Mouse (Mus musculus): ENCODE results near the gene Edar.

The Edar gene

DNA sequence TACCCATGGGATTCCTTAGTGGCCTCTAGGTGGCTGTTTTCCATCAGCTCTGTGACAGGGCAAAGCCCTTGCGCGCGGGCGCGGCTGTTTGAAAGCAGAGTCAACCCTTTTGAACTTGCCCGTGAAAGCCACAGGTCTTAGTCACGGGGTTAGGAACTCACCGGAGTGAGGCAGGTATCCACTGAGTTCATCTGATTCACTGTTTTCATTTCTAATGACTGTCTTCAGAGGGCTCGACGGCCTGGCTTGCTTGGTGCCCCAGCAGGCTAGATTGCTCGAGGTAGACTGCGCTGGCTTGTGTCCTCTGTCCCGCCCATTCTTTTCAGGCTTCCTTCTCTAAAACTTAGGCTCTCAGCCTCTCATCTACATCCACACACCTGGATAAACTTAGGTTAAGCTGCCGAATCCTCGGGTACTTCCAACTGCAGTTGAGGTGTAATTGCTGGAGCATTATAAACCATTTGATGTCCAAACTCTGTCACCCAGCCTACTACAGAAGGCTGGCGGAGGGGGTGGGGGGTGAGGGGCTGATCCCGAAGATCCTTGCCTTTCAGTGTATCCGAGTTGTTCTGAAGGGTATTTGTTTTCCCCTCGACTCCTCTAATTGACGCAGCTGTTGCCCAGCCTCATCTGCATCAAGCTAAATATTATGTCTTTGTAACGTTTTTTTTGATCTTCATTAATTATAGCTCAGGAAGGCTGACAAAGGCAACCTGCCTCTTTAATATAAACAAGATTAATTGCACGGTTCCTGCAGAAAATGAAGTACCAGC is 24.0 kb downstream of the Edar start:
- DNase-seq (ENCODE audit: low spot score), result no peak

DNA sequence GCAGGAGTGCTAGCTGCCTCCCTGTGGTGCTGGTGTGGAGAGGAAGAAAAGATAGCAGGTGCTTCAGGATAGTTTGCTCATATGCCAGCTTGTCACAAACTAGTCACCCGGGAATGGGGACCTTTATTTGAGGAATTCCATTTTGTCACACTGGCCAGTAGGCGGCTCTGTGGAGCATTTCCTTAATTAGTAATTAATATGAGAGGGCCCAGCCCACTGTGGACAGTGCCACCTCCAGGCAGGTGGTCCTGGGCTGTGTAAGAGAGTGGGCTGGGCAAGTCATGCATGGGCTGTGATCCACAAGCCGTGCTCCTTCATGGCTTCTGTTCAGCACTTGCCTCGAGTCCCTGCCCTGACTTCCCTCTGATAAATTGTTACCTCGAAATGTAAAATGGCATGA is 26.7 kb downstream of the Edar start:
- no peak for DNase-seq (ENCODE audit: low spot score)

DNA sequence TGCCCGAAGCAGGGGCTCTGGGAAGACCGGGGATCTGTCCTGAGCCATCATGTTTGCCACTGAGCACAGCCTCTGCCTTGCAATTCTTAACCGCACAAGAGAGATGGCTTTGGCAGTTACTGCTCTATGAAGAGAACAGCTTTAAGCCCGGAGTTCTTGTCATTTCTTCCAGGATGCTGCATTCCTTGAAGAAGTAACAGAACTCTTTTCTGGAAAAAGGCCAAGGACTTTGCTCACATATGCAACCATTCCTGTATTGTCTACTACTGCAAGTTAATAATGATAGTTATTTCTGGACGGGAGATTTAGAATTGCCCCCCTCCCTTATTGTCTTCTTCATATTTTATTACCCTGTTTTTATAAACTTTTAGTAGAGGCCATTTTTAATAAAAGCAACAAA is 30.8 kb downstream of the Edar start:
- DNase-seq (ENCODE audit: low spot score), result no peak

DNA sequence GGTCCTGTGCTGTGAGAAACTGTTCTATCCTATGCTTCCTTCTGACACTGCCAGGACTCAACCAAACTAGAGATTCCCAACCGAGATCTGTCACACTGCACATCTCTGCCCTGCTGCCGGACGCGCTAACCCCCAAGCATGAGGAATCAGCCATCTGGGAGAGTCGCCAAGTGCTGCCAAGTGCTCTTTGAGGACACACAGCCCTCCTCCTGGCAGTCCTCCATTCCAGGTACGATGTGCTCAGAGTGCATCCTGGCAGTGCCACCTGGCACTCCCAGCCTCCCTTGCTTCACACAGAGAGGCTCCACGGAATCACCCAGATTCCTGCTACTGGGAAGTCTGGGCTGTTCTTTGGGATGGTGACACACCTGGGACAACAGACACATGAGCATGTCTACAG is 31.3 kb downstream of the Edar start:
- DNase-seq (ENCODE audit: low spot score), result no peak

DNA sequence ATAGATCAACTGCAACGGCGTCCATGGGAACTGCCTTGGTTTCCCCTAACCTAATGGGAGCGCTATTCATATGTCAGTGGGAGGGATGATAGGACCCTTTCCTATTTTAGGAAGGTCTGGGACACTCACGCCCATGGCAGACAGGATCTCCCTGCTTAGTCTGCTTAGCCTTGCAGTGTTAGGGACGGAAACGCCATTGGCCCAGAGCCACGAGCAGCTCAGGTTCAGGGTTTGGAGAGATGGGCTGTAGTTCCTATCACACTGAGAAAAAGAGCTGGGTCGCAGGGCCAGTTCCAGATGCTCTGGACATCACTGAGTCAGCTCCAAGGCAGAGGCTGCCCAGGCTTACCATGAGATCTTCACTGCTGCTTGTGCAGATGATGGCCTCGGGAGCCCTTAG is 32.5 kb downstream of the Edar start:
- DNase-seq (ENCODE audit: low spot score), result no peak

DNA sequence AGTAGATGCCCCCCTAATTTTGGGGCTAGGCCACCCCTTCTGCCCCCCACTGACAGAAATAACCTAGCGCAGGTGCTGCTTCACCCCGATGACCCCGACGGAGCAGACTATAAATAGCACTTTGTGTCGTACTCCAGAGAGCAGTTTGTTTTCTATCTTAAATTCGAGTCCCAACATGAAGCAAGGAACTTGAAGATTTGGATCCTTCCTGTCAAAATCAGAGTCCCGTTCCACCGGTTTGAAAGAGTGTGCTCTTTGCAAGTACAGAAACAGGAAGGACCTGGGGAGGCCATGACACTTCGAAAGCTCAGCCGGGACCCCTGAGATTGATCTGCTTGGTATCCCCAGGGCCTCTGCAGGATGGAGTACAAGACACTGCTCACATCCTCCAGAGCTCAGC is 33.8 kb downstream of the Edar start:
- DNase-seq (ENCODE audit: low spot score), result no peak

DNA sequence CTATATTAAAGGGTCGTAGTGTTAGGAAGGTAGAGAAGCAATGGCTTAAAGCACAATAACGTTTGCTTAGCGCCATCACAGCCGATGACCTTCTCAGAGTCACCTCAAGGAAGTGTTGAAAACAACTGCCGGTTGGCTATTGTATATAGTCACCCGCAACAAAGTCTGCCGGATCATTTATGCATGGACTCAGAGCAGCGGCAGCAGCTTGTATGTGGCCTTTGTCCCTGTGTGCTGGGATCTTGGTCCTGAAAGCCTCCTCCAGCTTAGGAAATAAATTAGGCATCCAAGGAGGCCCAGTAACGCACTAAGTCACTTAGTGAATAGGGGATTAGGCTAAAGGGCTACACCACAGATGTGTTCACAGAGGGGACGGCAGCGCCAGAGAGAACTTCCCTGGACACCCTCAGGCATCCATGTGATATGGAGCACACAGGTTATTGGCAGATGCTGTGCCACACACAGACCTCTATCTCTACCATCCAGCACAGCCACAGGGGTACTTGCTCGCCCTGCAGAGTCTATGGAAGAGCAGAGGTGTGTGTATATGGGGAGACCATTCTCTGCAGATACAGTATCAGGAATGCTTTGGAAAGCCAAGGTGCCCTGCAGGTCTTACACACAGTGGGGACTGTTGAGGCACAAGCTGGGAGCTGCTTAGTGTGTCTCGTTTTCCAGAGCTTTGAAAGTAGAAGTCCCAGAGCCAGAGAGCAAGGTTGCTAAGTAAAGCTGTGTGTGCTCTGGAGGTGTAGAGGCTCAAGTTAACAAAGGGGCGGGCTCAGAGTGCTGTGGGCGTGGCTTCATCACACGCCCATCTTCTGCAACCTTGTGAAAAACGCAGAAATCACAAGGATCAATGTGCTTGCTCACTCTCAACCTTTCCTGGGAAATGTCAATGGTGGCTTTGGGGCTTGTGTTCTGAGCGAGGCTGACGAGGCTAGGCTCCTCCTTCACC is 34.7 kb downstream of the Edar start:
- no peak for DNase-seq (ENCODE audit: low spot score)

DNA sequence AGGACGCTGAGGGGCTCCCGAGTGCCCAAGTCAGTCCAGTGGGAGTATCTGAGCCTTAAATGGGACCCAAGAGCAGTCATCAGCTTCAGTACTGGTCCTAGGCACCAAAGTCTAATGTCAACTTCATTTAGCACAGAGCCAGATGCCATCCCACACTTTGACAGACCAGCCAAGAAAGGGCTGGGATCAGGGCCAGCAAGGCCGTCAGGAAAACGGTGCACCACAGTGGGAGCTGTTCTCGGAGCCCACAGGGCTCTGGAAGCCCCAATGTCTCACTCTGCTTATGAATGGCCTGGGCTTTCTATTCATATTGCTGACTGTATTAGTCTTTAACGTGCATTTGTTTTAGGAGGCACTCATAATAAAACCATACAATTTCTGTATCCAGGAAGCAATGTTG is 36.2 kb downstream of the Edar start:
- DNase-seq (ENCODE audit: low spot score), result no peak

DNA sequence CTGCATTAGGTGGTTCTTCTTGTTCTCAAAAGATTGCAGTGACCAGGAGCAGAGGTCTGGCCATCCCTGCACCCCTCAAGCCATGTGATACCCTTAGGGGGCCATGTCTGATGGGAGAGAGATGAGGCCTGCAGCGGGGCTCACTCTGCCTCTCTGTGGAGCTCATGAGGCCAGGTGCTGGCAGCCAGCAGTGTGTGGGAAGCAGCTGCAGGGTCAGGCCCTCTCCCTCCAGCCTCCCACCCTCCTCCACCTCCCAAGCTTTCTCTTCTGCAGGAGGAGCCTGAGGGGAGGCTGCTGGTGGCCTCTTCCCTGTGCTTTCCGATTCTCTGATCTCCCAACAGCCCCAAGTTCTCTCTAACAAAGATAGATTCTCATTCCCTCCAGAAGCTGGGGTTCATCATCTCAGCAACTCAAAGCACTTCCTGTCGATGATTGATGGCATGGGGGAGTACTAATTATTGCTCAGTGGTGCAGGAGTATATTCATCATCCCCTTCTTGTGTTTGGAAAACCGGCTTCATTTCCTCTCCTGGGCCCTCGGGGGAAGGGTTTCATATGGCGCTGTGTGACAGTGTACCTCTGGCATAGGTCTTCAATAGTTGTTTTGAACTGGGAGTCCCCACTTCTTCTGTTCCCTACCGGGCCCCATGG is 38.9 kb downstream of the Edar start:
- DNase-seq (ENCODE audit: low spot score), result no peak

DNA sequence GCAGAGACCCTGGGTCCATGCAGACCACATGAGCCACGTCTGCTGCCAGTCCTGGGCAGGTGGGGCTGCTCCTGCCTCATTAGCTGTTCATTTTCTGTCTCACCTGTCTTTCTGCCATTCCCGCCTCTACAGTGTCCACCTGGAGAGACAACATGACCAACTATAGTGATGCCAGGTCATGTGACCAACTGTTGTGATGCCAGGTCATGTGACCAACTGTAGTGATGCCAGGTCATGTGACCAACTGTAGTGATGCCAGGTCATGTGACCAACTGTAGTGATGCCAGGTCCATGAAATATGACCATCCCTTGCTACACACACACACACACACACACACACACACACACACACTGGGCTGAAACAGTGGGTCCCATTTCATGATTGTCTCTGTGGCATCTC is 41.9 kb downstream of the Edar start:
- DNase-seq (ENCODE audit: low spot score), result no peak

DNA sequence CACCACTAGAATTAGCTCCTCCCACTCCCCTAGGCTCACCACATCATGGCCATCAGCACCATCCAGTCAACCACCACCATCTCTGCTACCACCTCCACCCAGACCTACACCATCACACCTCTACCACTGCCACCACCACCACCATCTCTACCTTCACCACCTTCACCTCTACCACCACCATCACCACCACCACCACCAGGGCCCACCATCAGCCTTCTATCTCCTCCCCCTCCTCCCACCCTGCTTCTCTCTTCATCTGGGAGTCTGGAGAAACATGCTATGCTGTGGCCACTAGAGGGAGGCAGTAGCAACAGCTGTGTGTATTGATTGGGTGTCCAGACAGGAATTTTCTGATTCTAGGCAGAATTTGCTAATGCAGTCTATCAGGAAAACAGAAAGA is 47.9 kb downstream of the Edar start:
- no peak for DNase-seq (ENCODE audit: low spot score)

DNA sequence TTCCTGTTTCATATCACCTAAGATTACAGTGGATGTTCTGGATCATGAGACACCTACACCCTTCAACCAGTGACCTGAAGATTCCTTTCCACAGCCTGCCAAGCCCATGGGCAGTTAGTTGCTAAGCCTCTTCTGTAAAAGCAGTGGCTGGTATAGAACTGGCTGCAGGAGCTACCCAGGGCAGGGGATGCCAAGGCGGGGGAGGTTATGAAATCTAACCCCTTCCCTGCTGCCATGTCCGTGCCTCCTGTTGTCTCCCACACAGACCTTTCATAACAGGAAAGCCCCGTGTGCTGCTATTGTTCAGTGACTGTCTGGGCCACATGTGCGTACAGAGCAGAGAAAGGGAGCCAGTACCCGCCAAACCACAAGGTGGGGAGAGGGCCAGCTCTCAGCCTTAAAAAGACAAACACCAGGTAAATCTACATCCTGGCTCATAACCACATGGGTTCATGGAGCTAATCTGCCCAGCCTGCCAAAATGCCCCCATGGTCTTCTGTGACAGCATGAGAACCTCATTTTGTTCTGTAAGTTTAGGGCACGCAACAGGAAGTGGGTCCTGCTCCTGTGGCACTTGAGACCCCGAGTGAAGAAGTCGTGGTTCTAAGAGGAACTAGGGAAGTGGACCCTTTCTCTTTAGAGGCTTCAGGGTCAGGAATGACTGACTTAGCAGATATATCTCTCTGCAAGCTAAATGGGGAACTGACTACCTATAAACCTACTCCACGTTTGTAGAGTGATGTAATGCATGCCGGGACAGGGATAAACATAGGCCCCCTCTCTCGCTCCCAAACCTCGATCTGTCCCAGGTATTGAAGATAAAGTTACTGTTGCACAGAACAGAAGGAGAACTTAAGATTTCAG is 50.4 kb downstream of the Edar start:
- DNase-seq (ENCODE audit: low spot score), result no peak

DNA sequence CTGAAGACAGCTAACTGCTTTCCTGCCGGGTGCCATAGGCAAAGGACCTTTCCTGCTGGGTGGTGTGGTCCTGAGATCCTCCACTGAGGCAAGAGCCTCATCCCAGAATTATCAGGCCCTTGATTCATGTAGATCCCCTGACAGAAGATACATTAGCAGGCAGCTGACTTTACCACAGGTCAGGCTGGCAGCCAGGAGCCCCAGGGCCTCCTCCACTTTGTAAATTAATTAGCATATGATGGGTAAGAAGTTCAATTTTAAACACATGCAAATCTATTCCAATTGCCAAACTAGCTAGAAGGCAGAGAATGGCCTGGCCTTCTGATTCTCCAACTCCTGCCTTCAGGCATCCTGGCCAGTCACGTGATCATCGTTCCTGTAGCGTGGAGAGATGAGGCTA is 56.2 kb downstream of the Edar start:
- no peak for DNase-seq (ENCODE audit: low spot score)

DNA sequence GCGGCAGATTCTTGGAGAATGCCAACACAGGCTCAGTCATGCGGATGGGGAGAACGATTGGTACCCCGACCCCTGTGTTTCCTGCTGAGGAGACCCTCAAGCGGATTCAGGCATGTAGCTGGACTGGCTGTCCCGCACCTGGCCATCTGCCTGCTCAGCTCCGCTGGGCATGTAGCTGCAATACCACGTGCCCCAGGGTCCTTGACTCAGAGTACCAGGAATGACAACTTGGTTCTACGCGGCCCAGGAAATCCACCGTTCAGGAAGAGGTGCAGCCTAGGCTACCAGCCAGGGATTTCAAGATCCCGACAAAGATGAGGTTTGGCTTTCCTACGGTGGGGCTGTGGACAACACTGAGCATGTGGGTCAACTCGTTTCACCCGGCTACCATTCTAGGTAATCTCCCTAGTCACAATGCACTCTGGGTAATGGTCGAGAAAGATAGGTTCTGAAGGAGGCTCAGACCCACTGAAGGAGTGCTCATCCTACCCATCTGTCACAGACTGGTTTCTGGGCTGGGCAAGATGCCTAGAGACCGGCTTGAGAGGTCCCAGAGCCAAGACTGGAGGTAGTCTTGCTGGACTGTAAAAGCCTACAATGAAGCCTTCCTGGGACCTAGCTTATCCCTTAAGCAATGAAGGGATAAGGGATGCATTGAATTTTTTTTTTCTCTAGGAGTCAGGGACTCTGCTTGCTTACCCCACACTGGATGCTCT is 56.8 kb downstream of the Edar start:
- no peak for DNase-seq (ENCODE audit: low spot score)

DNA sequence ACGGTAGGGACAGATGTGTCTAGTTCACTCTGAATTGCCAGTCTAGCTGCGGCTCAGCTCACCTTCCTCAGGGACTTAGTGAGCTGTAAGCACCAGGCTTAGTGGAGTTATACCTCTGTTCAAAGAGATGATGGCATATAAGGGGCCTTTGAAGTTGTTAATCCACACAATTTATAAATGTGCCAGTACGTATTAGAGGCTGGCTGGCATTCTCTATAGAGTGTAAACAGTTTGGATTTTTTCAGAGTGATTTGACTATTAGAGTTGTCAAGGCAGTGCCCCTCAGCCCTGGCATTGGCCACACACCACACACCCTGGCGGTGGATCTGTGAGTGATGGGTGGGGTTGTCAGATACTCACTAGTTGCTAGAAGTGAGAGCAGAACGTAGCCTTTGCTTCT is 58.9 kb downstream of the Edar start:
- DNase-seq (ENCODE audit: low spot score), result no peak

DNA sequence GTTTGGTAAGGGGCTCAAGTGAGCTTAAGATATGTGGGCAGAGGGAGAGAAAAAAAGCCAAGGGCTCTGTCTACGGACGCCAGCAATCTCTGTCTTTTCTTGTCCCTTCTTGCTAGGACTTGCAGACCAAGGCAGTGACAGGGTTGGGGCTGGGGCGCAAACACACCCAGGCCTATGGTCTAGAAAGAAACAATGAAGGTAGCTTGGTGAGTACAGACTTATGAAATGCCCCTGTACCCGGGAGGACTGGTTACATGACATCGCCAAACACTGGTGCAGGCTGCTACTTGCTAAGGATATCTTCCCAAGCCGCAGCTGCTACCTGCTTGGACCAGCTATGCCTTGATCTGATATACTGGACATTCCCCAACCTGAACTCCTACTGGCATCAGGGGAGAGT is 60.9 kb downstream of the Edar start:
- DNase-seq (ENCODE audit: low spot score), result no peak

DNA sequence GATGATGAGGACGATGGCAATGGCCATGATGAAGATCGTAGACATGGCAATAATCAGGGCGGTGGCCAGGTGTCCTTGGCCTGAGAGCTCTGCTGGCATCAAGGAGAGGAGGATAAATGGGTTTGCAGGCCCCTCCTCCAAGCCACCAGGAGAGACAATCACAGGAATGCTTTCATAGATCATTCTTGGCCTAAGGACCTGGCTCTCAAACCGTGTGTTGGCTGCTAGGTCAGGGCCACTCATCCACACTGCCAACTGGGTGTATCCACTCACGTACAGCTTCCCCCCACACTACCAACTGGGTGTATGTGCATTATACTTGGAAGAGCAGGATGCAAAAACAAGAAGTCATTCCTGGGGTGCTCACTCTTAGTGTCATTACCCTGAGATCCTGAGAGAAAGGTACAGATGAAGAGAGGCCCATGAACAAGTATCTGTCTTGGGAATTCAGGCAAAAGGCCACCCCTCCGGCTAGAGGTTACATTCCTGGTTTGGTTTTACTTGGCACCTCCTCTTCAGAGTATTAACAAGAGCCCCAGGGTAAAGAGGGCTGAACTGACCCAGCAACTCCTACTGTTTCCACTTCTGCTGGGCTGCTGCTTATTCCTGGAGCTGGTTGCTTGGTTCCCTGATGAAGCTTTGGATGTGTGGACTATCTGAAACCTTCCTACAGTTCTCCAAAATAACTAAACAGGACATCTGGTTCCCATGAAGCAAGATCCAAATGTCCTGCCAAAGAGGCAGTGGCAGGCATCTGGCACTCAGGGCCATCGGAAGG is 64.8 kb downstream of the Edar start:
- DNase-seq (ENCODE audit: low spot score), result no peak

DNA sequence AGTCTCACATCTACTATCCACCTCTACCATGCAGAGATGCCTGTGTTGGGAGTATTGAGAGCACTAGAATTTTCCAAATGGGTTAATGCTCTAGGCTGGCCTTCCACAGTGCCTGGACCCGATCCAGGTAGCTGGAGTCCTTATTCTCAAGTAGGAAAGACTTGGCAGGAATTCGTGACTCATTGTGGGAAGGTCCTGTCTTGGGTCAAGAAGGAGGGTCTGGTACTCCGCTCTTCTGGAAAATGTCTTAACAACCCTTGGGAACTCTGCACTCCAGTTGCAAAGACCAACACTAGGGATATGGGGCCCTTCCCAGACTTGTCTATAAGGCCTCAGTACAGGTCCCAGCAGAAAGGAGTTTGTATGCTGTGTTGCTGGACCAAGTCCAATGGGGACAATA is 66.6 kb downstream of the Edar start:
- no peak for DNase-seq (ENCODE audit: low spot score)

DNA sequence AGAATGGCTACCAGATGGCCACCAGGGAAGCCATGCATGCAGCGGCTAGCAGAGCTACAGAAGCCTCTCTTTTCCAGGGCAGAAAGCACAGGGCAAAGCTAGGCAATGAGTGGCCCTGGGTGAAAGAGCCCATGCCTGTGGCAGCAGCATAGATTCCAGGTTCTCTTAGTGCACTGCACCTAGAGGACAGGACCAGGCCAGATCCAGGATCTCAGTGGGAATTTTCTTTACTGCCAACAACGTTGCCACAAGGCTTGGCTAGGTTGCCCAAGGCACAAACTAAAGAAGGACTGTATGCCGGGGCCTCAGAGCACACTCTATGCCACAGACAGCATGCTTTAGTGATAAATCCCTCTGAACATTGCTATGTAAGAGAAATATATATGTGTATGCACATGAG is 69.1 kb downstream of the Edar start:
- no peak for DNase-seq (ENCODE audit: low spot score)

DNA sequence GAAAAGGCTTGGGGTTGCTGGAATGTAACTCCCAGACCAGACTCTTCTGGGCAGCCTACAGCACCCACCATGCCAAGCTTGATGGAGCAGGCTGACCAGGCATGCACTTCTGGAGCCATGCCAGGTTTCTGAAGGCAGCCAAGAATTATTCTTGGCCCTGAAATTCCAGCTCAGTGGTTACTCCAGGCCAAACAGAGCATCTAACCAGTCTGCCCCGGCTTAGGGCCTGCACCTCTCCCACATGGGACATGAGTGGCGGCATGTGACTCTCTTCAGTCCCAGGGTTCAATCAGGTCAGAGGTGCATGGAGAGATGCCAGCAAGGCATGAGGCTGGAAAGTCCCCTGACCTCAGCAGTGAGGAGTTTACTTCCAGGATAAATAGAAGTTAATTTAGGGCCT is 70.7 kb downstream of the Edar start:
- DNase-seq (ENCODE audit: low spot score), result peak; percentile 62
